Mouse (Mus musculus): ENCODE data around the gene Gm49510. TPM values are rescaled to one million over a fixed set of nuclear protein-coding genes. Genes with fewer than 3 reads are reported as not detected.

Gene Gm49510
- polyA plus RNA-seq, 1 experiment: 0.12 TPM

DNA sequence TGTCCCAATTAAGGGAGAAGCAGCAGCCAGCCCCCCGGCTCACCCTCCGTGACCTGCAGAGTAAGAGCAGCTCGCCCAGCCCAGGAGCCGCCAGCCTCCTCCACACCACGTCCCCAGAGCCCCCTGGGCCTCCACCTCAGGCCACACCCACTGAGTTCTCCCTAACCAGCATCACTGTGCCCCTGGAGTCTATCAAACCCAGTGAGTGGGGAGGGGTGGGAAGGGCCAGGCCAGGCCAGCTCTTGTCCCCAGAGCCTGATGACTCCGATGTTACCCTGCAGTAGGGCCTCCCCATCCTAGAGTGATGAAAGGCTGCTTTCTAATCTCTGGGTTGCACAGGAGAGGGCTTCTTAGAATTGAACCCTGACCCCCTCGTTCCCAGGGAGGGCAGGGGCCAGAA lies 7.0 kb upstream of the Gm49510 start:
- H3K4me3 ChIP-seq (ENCODE audit: extremely low read depth, insufficient read depth, insufficient read length): no peak overlapping the region
- peaks cover 41% of the 10 kb centered on the region for H3K36me3 ChIP-seq (ENCODE audit: control insufficient read depth, insufficient read depth, low read length)
- TF ChIP-seq CTCF (IDR thresholded peaks at IDR 0.05; ENCODE audit: extremely low read depth, insufficient read depth, insufficient read length, insufficient replicate concordance) (no peak), POLR2A (IDR thresholded peaks at IDR 0.05; ENCODE audit: low read depth, low read length) (no peak)
- no peaks in the 10 kb centered on the region for H3K27me3 ChIP-seq (ENCODE audit: control insufficient read depth, insufficient read depth, low read length)
- DNase-seq (ENCODE audit: low read depth in 1 of 2, low spot score in 2 of 2): no peak
- peaks cover 32% of the 10 kb centered on the region for H3K4me1 ChIP-seq (ENCODE audit: control insufficient read depth, insufficient read depth, insufficient read length)
- 88% methylated on average over 7 of the region's 7 CpGs for WGBS
- H3K27ac ChIP-seq (ENCODE audit: insufficient read depth, low read length): no peak overlapping the region

DNA sequence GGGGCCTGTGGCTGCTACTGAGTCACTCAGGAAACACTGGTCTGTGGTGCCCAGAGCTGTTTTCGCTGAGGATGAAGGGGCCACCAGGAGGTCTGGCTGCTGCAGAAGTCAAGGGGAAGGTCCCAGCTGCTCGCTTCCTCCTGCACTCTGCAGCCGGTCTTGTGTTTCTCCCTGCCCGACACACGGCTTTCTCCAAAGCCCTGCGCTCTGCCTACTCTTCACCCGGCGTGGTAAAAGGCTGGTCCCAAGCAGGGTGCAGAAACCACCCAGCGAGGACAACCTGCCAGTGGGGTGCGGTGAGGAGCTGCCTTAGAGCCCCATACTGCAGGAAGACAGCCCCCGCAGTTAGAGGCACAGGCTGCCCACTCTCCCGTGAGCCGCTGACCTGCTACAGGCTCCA lies 4.7 kb upstream of the Gm49510 start:
- Histone ChIP-seq H3K4me3 (ENCODE audit: extremely low read depth, insufficient read depth, insufficient read length) (peak overlapping the region; percentile 43; the same call in 1 of the 2 replicates), H3K27ac (ENCODE audit: insufficient read depth, low read length) (peak overlapping the region; percentile 85), H3K4me1 (ENCODE audit: control insufficient read depth, insufficient read depth, insufficient read length) (peaks cover 38% of the 10 kb centered on the region), H3K36me3 (ENCODE audit: control insufficient read depth, insufficient read depth, low read length) (peaks cover 28% of the 10 kb centered on the region), H3K27me3 (ENCODE audit: control insufficient read depth, insufficient read depth, low read length) (no peaks in the 10 kb centered on the region)
- DNase-seq (ENCODE audit: low read depth in 1 of 2, low spot score in 2 of 2): no peak
- TF ChIP-seq POLR2A (IDR thresholded peaks at IDR 0.05; ENCODE audit: low read depth, low read length): no peak
- no peak for TF ChIP-seq CTCF (IDR thresholded peaks at IDR 0.05; ENCODE audit: extremely low read depth, insufficient read depth, insufficient read length, insufficient replicate concordance)
- WGBS: 14% methylated on average over 13 of the region's 13 CpGs

DNA sequence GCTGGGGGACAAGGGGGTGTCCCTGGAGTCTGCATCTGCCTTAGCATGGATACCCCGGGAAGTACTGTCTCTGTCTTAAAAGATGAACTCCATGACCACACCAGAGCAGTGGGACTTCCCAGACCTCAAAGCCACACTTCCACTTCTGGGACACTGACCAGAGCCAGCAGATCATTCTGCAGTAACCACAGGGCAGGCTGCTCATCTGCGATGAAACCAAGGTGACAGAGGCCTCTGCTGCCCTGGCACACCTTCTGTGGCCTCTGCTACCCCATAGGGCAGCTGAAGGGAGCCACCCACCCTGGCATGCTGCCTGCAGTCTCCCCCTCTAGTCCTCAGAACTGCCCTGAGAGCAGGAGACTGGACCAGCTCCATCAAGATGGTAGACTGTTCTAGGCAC lies 3.7 kb upstream of the Gm49510 start:
- 27% methylated on average over 2 of the region's 2 CpGs for WGBS
- Histone ChIP-seq H3K4me3 (ENCODE audit: extremely low read depth, insufficient read depth, insufficient read length) (no peak overlapping the region), H3K27me3 (ENCODE audit: control insufficient read depth, insufficient read depth, low read length) (no peaks in the 10 kb centered on the region), H3K4me1 (ENCODE audit: control insufficient read depth, insufficient read depth, insufficient read length) (peaks cover 38% of the 10 kb centered on the region), H3K36me3 (ENCODE audit: control insufficient read depth, insufficient read depth, low read length) (peaks cover 25% of the 10 kb centered on the region), H3K27ac (ENCODE audit: insufficient read depth, low read length) (peak overlapping the region; percentile 85)
- no peak for DNase-seq (ENCODE audit: low read depth in 1 of 2, low spot score in 2 of 2)
- TF ChIP-seq POLR2A (IDR thresholded peaks at IDR 0.05; ENCODE audit: low read depth, low read length): no peak
- TF ChIP-seq CTCF (IDR thresholded peaks at IDR 0.05; ENCODE audit: extremely low read depth, insufficient read depth, insufficient read length, insufficient replicate concordance): no peak

DNA sequence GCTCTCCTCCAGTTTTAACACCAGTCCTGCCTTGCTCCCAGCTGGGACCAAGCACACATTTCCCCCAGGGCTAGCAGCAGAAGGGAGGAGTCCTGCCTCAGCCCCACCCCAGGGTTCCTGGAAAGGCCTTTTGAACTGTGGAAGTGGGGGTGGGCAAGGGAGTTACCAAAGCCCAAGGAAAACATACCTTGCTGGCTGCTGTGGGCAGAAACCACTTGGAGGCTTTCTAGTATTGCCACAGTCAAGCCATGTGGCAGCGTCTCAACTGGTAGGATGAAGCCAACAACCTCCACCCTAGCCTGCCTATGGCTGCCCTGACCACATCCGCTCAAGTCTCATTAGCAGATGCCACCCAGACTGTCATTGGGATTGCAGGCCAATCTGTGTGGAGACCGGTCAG lies 3.3 kb upstream of the Gm49510 start:
- no peak for TF ChIP-seq CTCF (IDR thresholded peaks at IDR 0.05; ENCODE audit: extremely low read depth, insufficient read depth, insufficient read length, insufficient replicate concordance)
- no peak for TF ChIP-seq POLR2A (IDR thresholded peaks at IDR 0.05; ENCODE audit: low read depth, low read length)
- WGBS: 23% methylated on average over 3 of the region's 3 CpGs
- peaks cover 40% of the 10 kb centered on the region for H3K4me1 ChIP-seq (ENCODE audit: control insufficient read depth, insufficient read depth, insufficient read length)

DNA sequence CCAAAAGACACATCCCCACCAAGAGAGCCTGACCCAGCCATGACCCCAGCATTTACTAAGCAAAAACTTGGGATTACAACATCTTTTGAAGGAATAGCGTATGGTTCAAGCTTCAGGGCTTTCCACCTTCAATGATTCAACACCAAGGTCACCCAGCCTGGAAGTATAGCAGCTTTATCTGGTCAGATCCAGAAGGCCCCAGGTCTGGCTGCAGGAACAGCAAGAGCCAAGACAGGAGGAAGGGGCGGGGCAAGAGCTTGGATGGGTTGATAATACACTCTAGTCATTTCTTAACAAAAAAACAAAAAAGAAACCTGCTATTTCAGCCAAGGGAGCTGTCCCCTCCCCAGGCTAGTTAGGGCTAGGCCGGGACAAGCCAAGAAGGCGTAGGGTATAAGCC lies 2.0 kb upstream of the Gm49510 start:
- H3K4me1 ChIP-seq (ENCODE audit: control insufficient read depth, insufficient read depth, insufficient read length): peaks cover 41% of the 10 kb centered on the region

More for the DNA sequence above, 3.3 kb upstream of the Gm49510 start:
- H3K4me3 ChIP-seq (ENCODE audit: extremely low read depth, insufficient read depth, insufficient read length): no peak overlapping the region
- peak overlapping the region; percentile 85 for H3K27ac ChIP-seq (ENCODE audit: insufficient read depth, low read length)
- peaks cover 23% of the 10 kb centered on the region for H3K36me3 ChIP-seq (ENCODE audit: control insufficient read depth, insufficient read depth, low read length)
- no peaks in the 10 kb centered on the region for H3K27me3 ChIP-seq (ENCODE audit: control insufficient read depth, insufficient read depth, low read length)
- no peak for DNase-seq (ENCODE audit: low read depth in 1 of 2, low spot score in 2 of 2)

DNA sequence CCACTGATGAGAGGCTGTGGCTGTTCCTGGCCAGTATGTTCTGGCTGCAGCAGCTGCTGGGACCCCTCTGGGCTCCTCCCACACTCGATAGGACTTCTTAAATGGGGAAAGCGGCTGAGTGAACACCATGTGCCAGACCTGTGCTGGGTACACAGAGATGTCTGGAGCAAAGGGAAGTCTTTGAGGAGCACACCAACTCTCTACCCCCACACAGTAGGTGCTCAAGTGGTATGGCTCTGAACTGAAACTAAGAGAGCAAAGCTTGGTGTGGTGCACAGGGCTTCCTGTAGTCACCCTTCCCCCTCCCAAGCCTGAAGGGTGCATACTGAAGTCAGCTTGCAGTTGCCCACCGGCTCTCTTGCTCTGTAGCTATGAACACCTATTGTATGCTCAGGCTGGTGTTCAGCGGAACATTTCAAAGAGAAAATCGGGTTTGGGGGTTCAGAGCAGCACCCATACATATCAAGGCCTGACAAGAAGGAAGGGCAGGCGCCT lies 913 bp upstream of the Gm49510 start:
- 9% methylated on average over 6 of the region's 6 CpGs for WGBS
- Histone ChIP-seq H3K27me3 (ENCODE audit: control insufficient read depth, insufficient read depth, low read length) (no peaks in the 10 kb centered on the region), H3K4me3 (ENCODE audit: extremely low read depth, insufficient read depth, insufficient read length) (peak overlapping the region; percentile 89), H3K27ac (ENCODE audit: insufficient read depth, low read length) (peak overlapping the region; percentile 85), H3K4me1 (ENCODE audit: control insufficient read depth, insufficient read depth, insufficient read length) (peaks cover 44% of the 10 kb centered on the region), H3K36me3 (ENCODE audit: control insufficient read depth, insufficient read depth, low read length) (peaks cover 6% of the 10 kb centered on the region; the same call in 1 of the 2 replicates)
- no peak for DNase-seq (ENCODE audit: low read depth in 1 of 2, low spot score in 2 of 2)
- no peak for TF ChIP-seq POLR2A (IDR thresholded peaks at IDR 0.05; ENCODE audit: low read depth, low read length)
- TF ChIP-seq CTCF (IDR thresholded peaks at IDR 0.05; ENCODE audit: extremely low read depth, insufficient read depth, insufficient read length, insufficient replicate concordance): no peak

More for the DNA sequence above, 2.0 kb upstream of the Gm49510 start:
- TF ChIP-seq CTCF (IDR thresholded peaks at IDR 0.05; ENCODE audit: extremely low read depth, insufficient read depth, insufficient read length, insufficient replicate concordance) (no peak), POLR2A (IDR thresholded peaks at IDR 0.05; ENCODE audit: low read depth, low read length) (no peak)
- Histone ChIP-seq H3K4me3 (ENCODE audit: extremely low read depth, insufficient read depth, insufficient read length) (no peak overlapping the region), H3K36me3 (ENCODE audit: control insufficient read depth, insufficient read depth, low read length) (peaks cover 15% of the 10 kb centered on the region), H3K27me3 (ENCODE audit: control insufficient read depth, insufficient read depth, low read length) (no peaks in the 10 kb centered on the region), H3K27ac (ENCODE audit: insufficient read depth, low read length) (no peak overlapping the region)
- WGBS: 85% methylated on average over 4 of the region's 4 CpGs
- no peak for DNase-seq (ENCODE audit: low read depth in 1 of 2, low spot score in 2 of 2)

All from spleen, adult 2 months (tissue).